Mouse (Mus musculus) neural tube, embryonic 11.5 days (tissue): ENCODE results near the gene Prss33. TPM values are rescaled to one million over a fixed set of nuclear protein-coding genes. Genes with fewer than 3 reads are reported as not detected.

Experiments used
- ATAC-seq: fragments of 200-750 bp; cut with Nextera tagmentation; 2 replicates; pipeline ENCODE4 v1.8.0; 2017; ENCODE audit warnings: moderate number of reproducible peaks, mild to moderate bottlenecking, moderate TSS enrichment, moderate library complexity; ENCODE audit not compliant: insufficient read depth, low FRiP score, low TSS enrichment
- DNase-seq: peaks from one replicate; pipeline ENCODE4 v3.0.0-alpha.2; 2015; ENCODE audit warnings: low spot score
- H3K27ac ChIP-seq: fragments of 300-500 bp; sonication (generic); 2 replicates; pipeline ENCODE4 v1.5.1; 2014; ENCODE audit warnings: low read depth, mild to moderate bottlenecking, low read length
- H3K27me3 ChIP-seq: fragments of 300-500 bp; sonication (generic); 2 replicates; pipeline ENCODE4 v1.6.1; 2014; ENCODE audit warnings: mild to moderate bottlenecking, low read length, mixed read lengths; ENCODE audit not compliant: control insufficient read depth, insufficient read depth
- H3K36me3 ChIP-seq: fragments of 300-500 bp; sonication (generic); 2 replicates; pipeline ENCODE4 v1.6.1; 2014; ENCODE audit warnings: mild to moderate bottlenecking, low read length, moderate library complexity, mixed read lengths; ENCODE audit not compliant: control insufficient read depth, insufficient read depth
- H3K4me1 ChIP-seq: fragments of 300-500 bp; sonication (generic); 2 replicates; pipeline ENCODE4 v1.6.1; 2014; ENCODE audit warnings: low read length, mixed read lengths; ENCODE audit not compliant: control insufficient read depth, insufficient read depth
- H3K4me2 ChIP-seq: fragments of 300-500 bp; sonication (generic); 2 replicates; pipeline ENCODE4 v1.6.1; 2014; ENCODE audit warnings: low read depth, mild to moderate bottlenecking, moderate library complexity
- H3K4me3 ChIP-seq: fragments of 300-500 bp; sonication (generic); 2 replicates; pipeline ENCODE4 v1.5.1; 2014; ENCODE audit warnings: low read depth, low read length
- H3K9ac ChIP-seq: fragments of 300-500 bp; sonication (generic); 2 replicates; pipeline ENCODE4 v1.6.1; 2014; ENCODE audit warnings: mild to moderate bottlenecking, low read length
- H3K9me3 ChIP-seq: fragments of 300-500 bp; sonication (generic); 2 replicates; pipeline ENCODE4 v1.6.1; 2016; ENCODE audit warnings: low read length; ENCODE audit not compliant: control insufficient read depth
- WGBS: fragments of 180-500 bp; shearing (Covaris S2); extraction: QIAGEN DNeasy Blood & Tissue Kit; methylation state at CpG from one replicate; pipeline ENCODE4 v1.1.7; 2014; 5-methylcytosine and 5-hydroxymethylcytosine counted together
- polyA plus RNA-seq: library from polyadenylated mRNA; unstranded; fragments of >200 nt; fragmentation: Nextera tagmentation; extraction: Ambion mirVana; gene quantifications from 2 replicates; pipeline ENCODE4 v1.2.1, GENCODE M21; 2014

Gene Prss33
- polyA plus RNA-seq, 1 experiment from 2014 or later, result not detected

- Histone ChIP-seq H3K4me2 (no peak overlapping the region), H3K4me1 (no peaks in the 10 kb centered on the region), H3K36me3 (peaks cover 88% of the 10 kb centered on the region), H3K27ac (no peak overlapping the region), H3K9ac (no peak overlapping the region), H3K27me3 (no peaks in the 10 kb centered on the region), H3K9me3 (peaks cover 11% of the 10 kb centered on the region), H3K4me3 (no peak overlapping the region)
- ATAC-seq (no peak), DNase-seq (no peak)
- 98% methylated on average over 25 of the region's 25 CpGs for WGBS
These were observed 16.6 kb downstream of the Prss33 start for GRCm38 (mm10) chr17:23819235-23819634.

DNA sequence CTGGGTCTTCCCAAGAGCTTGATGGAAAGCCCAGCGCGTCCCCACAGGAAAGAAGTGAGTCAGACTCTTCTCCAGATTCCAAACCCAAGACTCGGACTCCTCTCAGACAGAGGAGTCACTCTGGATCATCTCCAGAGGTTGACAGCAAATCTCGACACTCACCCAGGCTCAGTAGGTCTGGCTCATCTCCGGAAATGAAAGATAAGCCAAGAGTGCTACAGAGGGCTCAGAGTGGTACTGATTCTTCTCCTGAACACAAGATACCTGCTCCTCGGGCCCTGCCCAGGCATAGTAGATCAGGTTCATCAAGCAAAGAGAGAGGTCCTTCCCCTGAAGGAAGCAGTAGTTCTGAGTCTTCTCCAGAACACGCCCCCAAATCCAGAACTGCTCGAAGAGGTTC lies 17.3 kb downstream of the Prss33 start:
- Histone ChIP-seq H3K9ac (no peak overlapping the region), H3K27ac (no peak overlapping the region), H3K9me3 (peaks cover 11% of the 10 kb centered on the region), H3K4me1 (no peaks in the 10 kb centered on the region), H3K4me2 (no peak overlapping the region), H3K36me3 (peaks cover 88% of the 10 kb centered on the region), H3K27me3 (no peaks in the 10 kb centered on the region), H3K4me3 (no peak overlapping the region)
- WGBS, result 98% methylated on average over 8 of the region's 8 CpGs
- ATAC-seq (no peak), DNase-seq (no peak)

DNA sequence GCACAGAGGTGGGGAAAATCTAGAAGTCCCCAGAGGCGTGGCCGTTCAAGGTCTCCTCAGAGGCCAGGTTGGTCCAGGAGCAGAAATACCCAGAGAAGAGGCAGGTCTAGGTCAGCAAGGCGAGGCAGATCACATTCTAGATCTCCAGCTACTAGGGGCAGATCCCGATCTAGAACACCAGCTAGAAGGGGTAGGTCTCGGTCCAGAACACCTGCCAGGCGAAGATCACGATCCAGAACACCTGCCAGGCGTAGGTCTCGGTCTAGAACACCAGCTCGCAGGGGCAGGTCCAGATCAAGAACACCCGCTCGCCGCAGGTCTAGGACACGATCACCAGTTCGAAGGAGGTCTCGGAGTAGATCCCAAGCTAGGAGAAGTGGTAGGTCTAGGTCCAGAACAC lies 20.2 kb downstream of the Prss33 start:
- Histone ChIP-seq H3K9ac (no peak overlapping the region), H3K9me3 (peaks cover 11% of the 10 kb centered on the region), H3K4me1 (no peaks in the 10 kb centered on the region), H3K36me3 (peaks cover 81% of the 10 kb centered on the region), H3K27ac (no peak overlapping the region), H3K4me2 (no peak overlapping the region), H3K27me3 (no peaks in the 10 kb centered on the region), H3K4me3 (no peak overlapping the region)
- DNase-seq, result no peak
- no peak for ATAC-seq
- 97% methylated on average over 16 of the region's 16 CpGs for WGBS

- peaks cover 9% of the 10 kb centered on the region; the same call in 1 of the 2 replicates for H3K4me1 ChIP-seq
- H3K4me2 ChIP-seq, result no peak overlapping the region
- no peak overlapping the region for H3K27ac ChIP-seq
- 97% methylated on average over 3 of the region's 3 CpGs for WGBS
- DNase-seq (no peak), ATAC-seq (no peak)
- H3K9me3 ChIP-seq, result no peaks in the 10 kb centered on the region
- no peak overlapping the region for H3K4me3 ChIP-seq
- no peaks in the 10 kb centered on the region for H3K27me3 ChIP-seq
- H3K36me3 ChIP-seq, result peaks cover 31% of the 10 kb centered on the region
- no peak overlapping the region for H3K9ac ChIP-seq
These were observed 27.9 kb downstream of the Prss33 start for GRCm38 (mm10) chr17:23807918-23808317.

- WGBS, result 92% methylated on average over 25 of the region's 25 CpGs
- no peak for ATAC-seq
- peaks cover 26% of the 10 kb centered on the region for H3K36me3 ChIP-seq
- DNase-seq, result no peak
- H3K27me3 ChIP-seq, result no peaks in the 10 kb centered on the region
- no peak overlapping the region for H3K4me3 ChIP-seq
- H3K27ac ChIP-seq, result no peak overlapping the region
- peaks cover 9% of the 10 kb centered on the region; the same call in 1 of the 2 replicates for H3K4me1 ChIP-seq
- no peak overlapping the region for H3K4me2 ChIP-seq
- no peak overlapping the region for H3K9ac ChIP-seq
- H3K9me3 ChIP-seq, result no peaks in the 10 kb centered on the region
These were observed 29.0 kb downstream of the Prss33 start for GRCm38 (mm10) chr17:23806867-23807266.

DNA sequence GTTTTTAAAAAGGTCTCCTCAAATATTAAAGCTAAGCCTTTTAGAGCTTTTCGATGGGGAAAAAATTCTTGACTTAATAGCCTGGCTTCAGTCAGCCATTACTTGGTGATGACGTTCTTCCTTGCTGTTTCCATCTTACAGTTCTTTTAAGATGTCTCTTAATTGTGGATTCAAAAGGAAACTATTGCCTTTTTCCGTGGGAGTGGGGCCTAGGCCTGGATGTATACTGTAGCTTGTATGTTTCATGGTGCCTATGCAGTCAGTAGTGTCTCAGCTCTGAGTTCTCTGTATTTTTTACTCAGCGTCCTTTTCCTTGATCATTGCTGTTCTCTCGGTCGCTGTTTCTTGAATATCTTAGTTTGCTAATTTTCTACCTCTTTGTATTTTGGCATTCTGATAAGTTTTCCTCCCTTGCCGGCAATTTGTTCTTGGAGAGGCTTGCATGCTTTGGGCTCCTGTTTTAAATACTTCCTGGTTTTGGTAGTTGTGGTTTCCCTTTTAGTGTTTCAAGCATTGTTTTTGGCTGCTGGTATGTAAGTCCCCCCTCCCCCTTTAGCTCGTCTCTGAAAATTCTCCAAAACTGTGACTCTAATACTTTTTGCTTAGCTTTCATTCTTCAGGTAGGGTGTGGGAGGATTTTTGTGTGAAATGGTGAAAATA lies 31.3 kb downstream of the Prss33 start:
- Histone ChIP-seq H3K4me1 (peaks cover 9% of the 10 kb centered on the region; the same call in 1 of the 2 replicates), H3K4me2 (peak overlapping the region; percentile 82), H3K9ac (peak overlapping the region; percentile 78), H3K4me3 (peak overlapping the region; percentile 64), H3K27ac (no peak overlapping the region), H3K9me3 (no peaks in the 10 kb centered on the region), H3K36me3 (peaks cover 13% of the 10 kb centered on the region), H3K27me3 (no peaks in the 10 kb centered on the region)
- WGBS, result 7% methylated on average over 8 of the region's 8 CpGs
- ATAC-seq (no peak), DNase-seq (no peak)

- Histone ChIP-seq H3K36me3 (peaks cover 6% of the 10 kb centered on the region), H3K9me3 (no peaks in the 10 kb centered on the region), H3K4me2 (peak overlapping the region; percentile 82), H3K27ac (peak overlapping the region; percentile 95), H3K4me3 (peak overlapping the region; percentile 64), H3K4me1 (peaks cover 9% of the 10 kb centered on the region; the same call in 1 of the 2 replicates), H3K9ac (peak overlapping the region; percentile 78), H3K27me3 (no peaks in the 10 kb centered on the region)
- DNase-seq, result peak; percentile 93
- peak; percentile 54 for ATAC-seq
- under 1% methylated on average over 60 of the region's 83 CpGs for WGBS
These were observed 32.4 kb downstream of the Prss33 start for GRCm38 (mm10) chr17:23803366-23804041.

DNA sequence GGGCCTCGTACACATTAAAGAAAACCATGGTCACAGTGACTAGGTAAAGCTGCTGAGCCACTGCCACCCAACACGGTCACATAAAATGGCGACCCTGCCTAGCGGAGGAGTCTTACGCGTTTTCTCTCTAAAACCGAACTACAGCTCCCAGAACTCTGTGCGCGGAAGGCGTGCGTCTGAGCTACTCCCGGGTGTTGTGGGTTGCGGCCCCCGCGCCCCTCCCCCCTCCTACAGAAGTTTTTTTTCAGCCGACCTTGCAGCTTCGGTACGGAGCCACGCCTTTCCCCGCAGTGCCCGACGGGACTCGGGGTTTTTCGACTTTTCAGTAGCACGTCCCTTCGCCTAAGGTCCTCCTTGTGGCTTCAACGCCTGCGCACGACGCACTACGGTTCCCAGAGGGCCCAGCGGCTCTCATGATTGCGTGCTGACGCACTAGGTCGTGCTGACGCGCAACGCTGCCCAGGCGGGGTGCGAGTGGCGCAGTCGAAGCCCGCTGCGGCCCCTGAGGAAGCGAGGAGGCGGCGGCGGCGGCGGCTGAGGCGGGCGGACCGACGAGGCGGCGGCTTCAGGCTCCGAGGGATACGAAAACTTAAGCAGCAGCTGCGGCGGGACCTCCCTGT lies 33.0 kb downstream of the Prss33 start:
- under 1% methylated on average over 58 of the region's 60 CpGs for WGBS
- DNase-seq (peak; percentile 98), ATAC-seq (peak; percentile 99)
- Histone ChIP-seq H3K4me2 (peak overlapping the region; percentile 56), H3K27me3 (no peaks in the 10 kb centered on the region), H3K27ac (peak overlapping the region; percentile 95), H3K9ac (peak overlapping the region; percentile 78), H3K4me3 (peak overlapping the region; percentile 64), H3K36me3 (peaks cover under 1% of the 10 kb centered on the region; the same call in 1 of the 2 replicates), H3K4me1 (peaks cover 9% of the 10 kb centered on the region; the same call in 1 of the 2 replicates), H3K9me3 (no peaks in the 10 kb centered on the region)
